Mouse (Mus musculus): ENCODE results near the gene Glp1r. TPM values are rescaled to one million over a fixed set of nuclear protein-coding genes. Genes with fewer than 3 reads are reported as not detected.

The Glp1r gene
- polyA plus RNA-seq (2012; ENCODE audit: insufficient read depth, insufficient read length, low replicate concordance, missing spikeins): not detected in 2 replicates

- H3K4me1 ChIP-seq (ENCODE audit: control insufficient read depth, insufficient read depth, low read length): peaks cover 9% of the 10 kb centered on the region
- no peak for TF ChIP-seq POLR2A (IDR thresholded peaks at IDR 0.05; ENCODE audit: insufficient read depth, low read depth, low read length)
- peak within 1 kb of the TSS; percentile 38 for H3K4me3 ChIP-seq (ENCODE audit: insufficient read depth, low read depth, low read length)
- 3% methylated on average over 37 of the region's 37 CpGs for WGBS
- no peak within 1 kb of the TSS for H3K27ac ChIP-seq (ENCODE audit: insufficient read depth, low read depth, low read length)
Measured at GRCm38 (mm10) chr17:30901627-30902026, at the start of gene Glp1r. Gene Glp1r (plus strand): TSS chr17:30901817.

- no peaks in the 10 kb centered on the region for H3K4me1 ChIP-seq (ENCODE audit: control insufficient read depth, insufficient read depth, low read length)
- H3K4me3 ChIP-seq (ENCODE audit: insufficient read depth, low read depth, low read length): no peak overlapping the region
- TF ChIP-seq POLR2A (IDR thresholded peaks at IDR 0.05; ENCODE audit: insufficient read depth, low read depth, low read length): no peak
- H3K27ac ChIP-seq (ENCODE audit: insufficient read depth, low read depth, low read length): no peak overlapping the region
Measured at GRCm38 (mm10) chr17:30852345-30852744, 49.3 kb upstream of the Glp1r start.

GRCm38 (mm10) chr17:30857347-30857746 lies 44.3 kb upstream of the Glp1r start:
- TF ChIP-seq CTCF (IDR thresholded peaks at IDR 0.05; ENCODE audit: insufficient read depth, low read depth, low read length) (no peak), POLR2A (IDR thresholded peaks at IDR 0.05; ENCODE audit: insufficient read depth, low read depth, low read length) (no peak)
- WGBS: 94% methylated on average over 5 of the region's 5 CpGs
- Histone ChIP-seq H3K4me3 (ENCODE audit: insufficient read depth, low read depth, low read length) (no peak overlapping the region), H3K4me1 (ENCODE audit: control insufficient read depth, insufficient read depth, low read length) (peaks cover 4% of the 10 kb centered on the region), H3K27ac (ENCODE audit: insufficient read depth, low read depth, low read length) (no peak overlapping the region)

- WGBS: 81% methylated on average over 11 of the region's 11 CpGs
Measured at GRCm38 (mm10) chr17:30858586-30859259, 42.9 kb upstream of the Glp1r start.

GRCm38 (mm10) chr17:30859989-30860585 lies 41.5 kb upstream of the Glp1r start:
- Histone ChIP-seq H3K27ac (ENCODE audit: insufficient read depth, low read depth, low read length) (no peak overlapping the region), H3K4me1 (ENCODE audit: control insufficient read depth, insufficient read depth, low read length) (peaks cover 4% of the 10 kb centered on the region), H3K4me3 (ENCODE audit: insufficient read depth, low read depth, low read length) (no peak overlapping the region)
- TF ChIP-seq CTCF (IDR thresholded peaks at IDR 0.05; ENCODE audit: insufficient read depth, low read depth, low read length) (no peak), POLR2A (IDR thresholded peaks at IDR 0.05; ENCODE audit: insufficient read depth, low read depth, low read length) (no peak)
- 59% methylated on average over 10 of the region's 10 CpGs for WGBS

More at GRCm38 (mm10) chr17:30858586-30859259, 42.9 kb upstream of the Glp1r start:
- Histone ChIP-seq H3K4me3 (ENCODE audit: insufficient read depth, low read depth, low read length) (no peak overlapping the region), H3K4me1 (ENCODE audit: control insufficient read depth, insufficient read depth, low read length) (peaks cover 4% of the 10 kb centered on the region), H3K27ac (ENCODE audit: insufficient read depth, low read depth, low read length) (no peak overlapping the region)
- TF ChIP-seq POLR2A (IDR thresholded peaks at IDR 0.05; ENCODE audit: insufficient read depth, low read depth, low read length) (no peak), CTCF (IDR thresholded peaks at IDR 0.05; ENCODE audit: insufficient read depth, low read depth, low read length) (no peak)

- H3K27ac ChIP-seq (ENCODE audit: insufficient read depth, low read depth, low read length): no peak overlapping the region
- 36% methylated on average over 7 of the region's 7 CpGs for WGBS
- H3K4me3 ChIP-seq (ENCODE audit: insufficient read depth, low read depth, low read length): no peak overlapping the region
- peaks cover 4% of the 10 kb centered on the region for H3K4me1 ChIP-seq (ENCODE audit: control insufficient read depth, insufficient read depth, low read length)
- TF ChIP-seq POLR2A (IDR thresholded peaks at IDR 0.05; ENCODE audit: insufficient read depth, low read depth, low read length) (no peak), CTCF (IDR thresholded peaks at IDR 0.05; ENCODE audit: insufficient read depth, low read depth, low read length) (no peak)
Measured at GRCm38 (mm10) chr17:30860606-30861005, 41.0 kb upstream of the Glp1r start.

- H3K27ac ChIP-seq (ENCODE audit: insufficient read depth, low read depth, low read length): no peak overlapping the region
- H3K4me1 ChIP-seq (ENCODE audit: control insufficient read depth, insufficient read depth, low read length): peaks cover 8% of the 10 kb centered on the region
- no peak for TF ChIP-seq CTCF (IDR thresholded peaks at IDR 0.05; ENCODE audit: insufficient read depth, low read depth, low read length)
- no peak for TF ChIP-seq POLR2A (IDR thresholded peaks at IDR 0.05; ENCODE audit: insufficient read depth, low read depth, low read length)
- H3K4me3 ChIP-seq (ENCODE audit: insufficient read depth, low read depth, low read length): no peak overlapping the region
- WGBS: 52% methylated on average over 8 of the region's 8 CpGs
Measured at GRCm38 (mm10) chr17:30866281-30866680, 35.3 kb upstream of the Glp1r start.

- Histone ChIP-seq H3K4me1 (ENCODE audit: control insufficient read depth, insufficient read depth, low read length) (peaks cover 4% of the 10 kb centered on the region), H3K4me3 (ENCODE audit: insufficient read depth, low read depth, low read length) (no peak overlapping the region), H3K27ac (ENCODE audit: insufficient read depth, low read depth, low read length) (no peak overlapping the region)
- WGBS: 64% methylated on average over 9 of the region's 9 CpGs
- no peak for TF ChIP-seq CTCF (IDR thresholded peaks at IDR 0.05; ENCODE audit: insufficient read depth, low read depth, low read length)
- no peak for TF ChIP-seq POLR2A (IDR thresholded peaks at IDR 0.05; ENCODE audit: insufficient read depth, low read depth, low read length)
Measured at GRCm38 (mm10) chr17:30866966-30867365, 34.7 kb upstream of the Glp1r start.

GRCm38 (mm10) chr17:30871040-30871439 lies 30.6 kb upstream of the Glp1r start:
- H3K4me1 ChIP-seq (ENCODE audit: control insufficient read depth, insufficient read depth, low read length): peaks cover 4% of the 10 kb centered on the region; the same call in 1 of the 2 replicates
- 44% methylated on average over 10 of the region's 10 CpGs for WGBS
- TF ChIP-seq POLR2A (IDR thresholded peaks at IDR 0.05; ENCODE audit: insufficient read depth, low read depth, low read length) (no peak), CTCF (IDR thresholded peaks at IDR 0.05; ENCODE audit: insufficient read depth, low read depth, low read length) (no peak)
- H3K27ac ChIP-seq (ENCODE audit: insufficient read depth, low read depth, low read length): no peak overlapping the region
- no peak overlapping the region for H3K4me3 ChIP-seq (ENCODE audit: insufficient read depth, low read depth, low read length)
